Mouse (Mus musculus) frontal cortex, postnatal 14 days (tissue): ENCODE measurements around the gene Pglyrp2.

Experiments used
- DNase-seq, 2 experiments: peaks; one replicate each; pipeline ENCODE4 v3.0.0; 2022; ENCODE audit warnings: low spot score in 2 of 2

The Pglyrp2 gene

DNA sequence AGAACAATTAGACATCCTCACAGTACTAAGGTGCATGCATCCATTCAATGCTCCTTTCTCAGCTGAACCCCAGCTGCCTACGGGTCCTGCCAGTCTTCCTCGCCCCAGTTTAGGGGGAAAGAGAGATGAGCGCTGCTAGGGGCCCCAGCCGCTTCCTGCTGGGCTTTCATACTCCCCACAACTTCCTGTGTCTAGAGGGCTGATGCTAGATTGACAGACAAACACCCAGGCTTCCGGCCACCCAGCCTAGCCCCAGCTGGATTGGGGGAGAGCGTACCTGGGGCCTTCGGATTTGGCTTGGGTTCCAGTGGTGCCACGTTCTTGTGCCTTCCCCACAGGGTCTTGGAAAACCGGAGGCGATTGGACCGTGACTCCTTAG is 21.2 kb downstream of the Pglyrp2 start:
- DNase-seq, result no peak

GRCm38 (mm10) chr17:32402011-32402778 is 21.8 kb downstream of the Pglyrp2 start:
- no peak for DNase-seq

GRCm38 (mm10) chr17:32396266-32396665 is 27.7 kb downstream of the Pglyrp2 start:
- no peak for DNase-seq

GRCm38 (mm10) chr17:32393944-32394343 is 30.0 kb downstream of the Pglyrp2 start:
- DNase-seq, result no peak

DNA sequence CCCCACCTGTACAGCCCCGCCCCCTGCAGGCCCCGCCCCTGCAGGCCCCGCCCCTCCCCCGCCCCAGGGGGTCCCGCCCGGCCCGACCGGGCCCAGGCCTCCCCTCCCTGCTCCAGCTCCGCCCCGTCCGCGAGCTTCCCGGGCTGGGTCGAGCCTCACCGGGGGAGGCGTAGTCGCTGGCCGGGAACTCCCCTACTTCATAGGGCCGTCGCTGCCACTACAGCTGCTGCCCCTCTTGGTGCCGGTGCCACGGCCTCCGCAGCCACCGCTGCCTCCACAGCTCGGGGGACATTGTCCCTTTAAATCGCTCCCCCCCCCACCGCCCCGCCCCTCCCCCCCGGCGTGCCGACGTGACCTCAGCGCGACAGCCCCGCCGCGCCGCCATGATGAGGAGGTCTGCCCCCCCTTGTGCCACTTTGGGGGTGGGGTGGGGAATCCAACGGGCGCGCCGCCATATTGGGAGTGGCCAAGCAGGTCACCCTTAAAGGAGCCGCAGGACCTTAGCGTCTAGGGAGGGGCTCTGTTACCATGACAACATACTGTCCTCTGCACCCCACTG is 34.8 kb downstream of the Pglyrp2 start, which contains the start of gene Wiz:
TSS of gene Wiz (minus strand) at position 339 of the 559 bp plus-strand sequence.
- peak; percentile 88 to 90 for DNase-seq

GRCm38 (mm10) chr17:32388370-32389100 is 35.4 kb downstream of the Pglyrp2 start:
- peak in 1 of 2 experiments; percentile 23 for DNase-seq

DNA sequence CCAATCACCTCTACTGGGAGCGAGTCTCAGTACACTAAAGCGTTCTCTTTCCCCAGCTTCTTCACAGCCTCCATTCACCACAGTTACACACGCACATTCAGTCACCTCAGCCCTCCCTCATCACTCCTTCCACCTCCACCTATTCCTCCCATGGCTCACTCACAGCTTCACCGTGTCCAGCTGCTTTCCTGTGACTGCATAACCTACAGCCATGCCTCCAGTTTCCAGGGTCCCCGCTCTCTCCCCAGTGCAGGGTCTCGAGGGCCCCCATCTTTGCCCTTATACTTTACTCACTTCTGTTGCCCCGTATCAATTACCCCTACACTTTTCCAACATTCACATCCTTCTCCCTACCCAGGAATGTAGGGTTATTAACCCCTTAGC is 36.0 kb downstream of the Pglyrp2 start:
- no peak for DNase-seq

GRCm38 (mm10) chr17:32386659-32387432 is 37.1 kb downstream of the Pglyrp2 start:
- DNase-seq, result no peak

- no peak for DNase-seq
These were observed 40.3 kb downstream of the Pglyrp2 start for GRCm38 (mm10) chr17:32383661-32384060.

DNA sequence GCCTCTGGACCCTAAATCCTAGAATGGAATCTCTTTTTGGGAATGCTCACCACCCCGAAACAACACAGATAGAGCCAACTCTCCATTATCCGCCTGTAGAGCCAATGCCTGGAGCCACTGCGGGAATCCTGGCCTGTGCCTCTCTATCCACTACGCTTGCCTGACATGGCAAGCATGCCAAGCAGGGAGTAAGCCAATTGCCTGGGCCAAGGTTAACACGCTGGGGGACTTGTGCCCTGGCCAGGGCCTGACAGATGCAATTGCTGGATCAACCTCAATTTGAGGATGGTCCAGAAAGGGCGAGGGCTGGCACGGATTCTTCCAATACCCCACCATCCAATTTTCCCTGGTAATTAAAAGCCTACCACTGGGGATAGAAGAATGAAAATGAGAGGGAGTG is 41.4 kb downstream of the Pglyrp2 start:
- DNase-seq, result no peak

DNA sequence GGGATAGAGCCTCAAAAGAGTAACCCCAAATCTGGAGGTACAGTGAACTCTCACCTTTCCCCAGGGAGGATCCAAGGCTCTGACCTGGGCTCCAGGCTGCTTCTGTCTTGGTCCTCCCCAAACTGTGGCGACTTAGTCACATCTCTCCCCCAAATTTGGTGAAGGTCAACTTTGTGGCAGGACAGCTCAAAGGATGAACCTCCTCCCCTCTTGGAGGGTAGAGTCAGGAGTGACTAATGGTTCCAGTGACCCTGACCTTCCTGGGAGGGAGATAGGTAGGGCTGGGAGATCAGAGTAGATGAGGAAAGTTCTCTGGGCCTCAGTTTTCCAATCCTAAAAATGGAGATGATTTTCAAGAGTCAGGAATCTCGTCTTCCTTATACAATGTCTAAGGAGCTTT is 45.2 kb downstream of the Pglyrp2 start:
- DNase-seq, result no peak

GRCm38 (mm10) chr17:32377137-32377536 is 46.8 kb downstream of the Pglyrp2 start:
- DNase-seq, result no peak

GRCm38 (mm10) chr17:32376475-32376874 is 47.5 kb downstream of the Pglyrp2 start:
- no peak for DNase-seq

DNA sequence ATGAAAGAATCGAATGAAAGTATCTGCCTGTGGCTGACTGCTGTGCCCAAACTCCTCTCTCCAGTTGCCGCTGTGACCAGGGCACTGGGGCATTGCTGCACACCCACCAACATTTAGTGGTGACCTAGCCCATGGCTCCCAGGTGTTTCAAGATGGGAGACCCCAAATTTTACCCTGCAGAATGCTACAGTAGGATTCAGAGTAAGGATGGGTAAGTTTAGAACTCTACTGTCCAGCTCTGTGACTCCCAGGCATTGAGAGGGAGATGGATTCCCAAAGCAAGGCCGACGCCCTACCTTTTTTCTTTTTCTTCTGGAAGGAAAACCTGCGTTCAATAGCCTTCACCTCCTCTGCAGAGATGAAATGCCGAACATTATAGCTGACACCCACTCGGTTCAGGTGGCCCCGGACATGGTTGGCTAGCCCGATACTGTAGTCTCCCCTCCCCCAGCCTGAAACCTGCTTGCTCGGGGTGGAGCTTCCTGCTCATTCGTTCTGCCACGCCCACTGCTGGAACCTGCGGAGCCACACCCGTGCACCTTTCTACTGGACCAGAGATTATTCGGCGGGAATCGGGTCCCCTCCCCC is 54.9 kb downstream of the Pglyrp2 start:
- no peak for DNase-seq

DNA sequence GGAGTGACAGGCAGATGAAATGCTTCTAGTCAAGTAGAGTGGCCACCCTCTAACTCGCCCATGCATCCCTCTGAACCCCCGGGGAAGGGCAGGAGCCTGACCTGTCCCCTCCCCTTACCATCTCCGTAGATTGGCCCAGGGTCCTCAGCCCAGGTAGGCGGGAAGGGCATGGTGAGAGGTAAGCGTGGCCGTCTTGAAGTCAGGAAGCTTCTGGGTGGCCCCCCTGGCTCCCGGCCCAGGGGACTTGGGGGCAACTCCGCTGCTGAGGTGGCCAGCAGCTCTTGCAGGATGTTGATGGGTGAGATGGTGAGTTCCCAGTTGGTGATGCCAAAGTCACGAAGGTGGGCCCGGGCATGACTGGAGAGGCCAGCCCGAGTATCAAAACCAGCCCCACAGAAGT is 56.3 kb downstream of the Pglyrp2 start:
- no peak for DNase-seq

- no peak for DNase-seq
These were observed 58.7 kb downstream of the Pglyrp2 start for GRCm38 (mm10) chr17:32365296-32365695.

DNA sequence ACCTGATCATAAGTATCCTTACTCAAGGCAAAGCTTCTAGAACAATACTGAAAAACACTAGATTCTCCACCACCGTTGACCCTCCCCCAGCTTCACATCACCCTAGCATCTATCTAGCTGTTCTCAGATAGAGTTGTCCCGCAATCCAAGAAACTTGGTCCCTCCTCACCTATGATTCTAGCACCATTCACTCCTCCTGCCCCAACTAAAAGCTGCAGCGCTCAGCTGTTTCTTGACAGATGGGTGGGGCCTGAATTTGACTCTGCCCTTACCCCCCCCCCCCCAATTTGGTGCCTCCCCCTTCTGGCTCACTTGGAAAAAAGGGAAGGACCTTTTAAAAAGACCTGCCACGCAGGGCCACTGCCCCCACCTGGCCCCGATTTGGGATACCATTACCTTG is 59.1 kb downstream of the Pglyrp2 start:
- DNase-seq, result no peak

- DNase-seq, result peak; percentile 76 to 82
These were observed 59.6 kb downstream of the Pglyrp2 start for GRCm38 (mm10) chr17:32364331-32364730.

GRCm38 (mm10) chr17:32363821-32364301 is 60.1 kb downstream of the Pglyrp2 start:
- no peak for DNase-seq

GRCm38 (mm10) chr17:32362686-32363085 is 61.3 kb downstream of the Pglyrp2 start:
- DNase-seq, result no peak
